Mouse (Mus musculus): ENCODE results near the gene Fam83e. TPM values are rescaled to one million over a fixed set of nuclear protein-coding genes. Genes with fewer than 3 reads are reported as not detected.

Fam83e gene
- polyA plus RNA-seq, 2 experiments from 2014 or later, result not detected

GRCm38 (mm10) chr7:45742338-45742737, 21.3 kb downstream of the Fam83e start:
- ATAC-seq, result peak; percentile 56

- no peak for ATAC-seq
Observed at GRCm38 (mm10) chr7:45744387-45744786, 23.4 kb downstream of the Fam83e start.

- no peak for ATAC-seq
Observed at GRCm38 (mm10) chr7:45746518-45746917, 25.5 kb downstream of the Fam83e start.

- no peak for ATAC-seq
Observed at GRCm38 (mm10) chr7:45747450-45747849, 26.4 kb downstream of the Fam83e start.

- no peak for ATAC-seq
Observed at GRCm38 (mm10) chr7:45748110-45748509, 27.1 kb downstream of the Fam83e start.

- ATAC-seq, result no peak
Observed at GRCm38 (mm10) chr7:45749401-45749800, 28.4 kb downstream of the Fam83e start.

GRCm38 (mm10) chr7:45750162-45750561, 29.1 kb downstream of the Fam83e start:
- no peak for ATAC-seq

GRCm38 (mm10) chr7:45755703-45756102, 34.7 kb downstream of the Fam83e start:
- ATAC-seq, result no peak

GRCm38 (mm10) chr7:45759400-45759799, 38.4 kb downstream of the Fam83e start:
- ATAC-seq, result no peak

- no peak for ATAC-seq
Observed at GRCm38 (mm10) chr7:45760151-45760550, 39.1 kb downstream of the Fam83e start.

- peak; percentile 96 for ATAC-seq
Observed at GRCm38 (mm10) chr7:45765995-45766394, 45.0 kb downstream of the Fam83e start.

GRCm38 (mm10) chr7:45766764-45767163, 45.8 kb downstream of the Fam83e start:
- ATAC-seq, result no peak

- no peak for ATAC-seq
Observed at GRCm38 (mm10) chr7:45767500-45767899, 46.5 kb downstream of the Fam83e start.

- no peak for ATAC-seq
Observed at GRCm38 (mm10) chr7:45770427-45771082, 49.5 kb downstream of the Fam83e start.

- no peak for ATAC-seq
Observed at GRCm38 (mm10) chr7:45771101-45771500, 50.1 kb downstream of the Fam83e start.

- no peak for ATAC-seq
Observed at GRCm38 (mm10) chr7:45775237-45775636, 54.2 kb downstream of the Fam83e start.

Other genes starting within 250 kb of the Fam83e start
- gene Tulp2, start 239.3 kb upstream of the Fam83e start, polyA plus RNA-seq (2017; shearing (Covaris generic)), result 1 to 10 TPM; 1.2 TPM
- under 1 TPM in 1 of 2 experiments, not detected in 1; 0.62 TPM for gene Gm45808, start 234.4 kb upstream of the Fam83e start, polyA plus RNA-seq (2017; shearing (Covaris generic))
- 1 to 10 TPM; 1.1 to 2.7 TPM for gene Dhdh, start 232.4 kb upstream of the Fam83e start, polyA plus RNA-seq (2017; shearing (Covaris generic))
- 100 to 1,000 TPM; 124 to 159 TPM for gene Nucb1, start 210.8 kb upstream of the Fam83e start, polyA plus RNA-seq (2017; shearing (Covaris generic))
- gene Ppp1r15a, start 194.9 kb upstream of the Fam83e start, polyA plus RNA-seq (2017; shearing (Covaris generic)), result 100 to 1,000 TPM in 1 of 2 experiments, 10 to 100 TPM in 1; 49.3 to 132 TPM
- under 1 TPM in 1 of 2 experiments, not detected in 1; 0.20 TPM for gene Plekha4, start 194.9 kb upstream of the Fam83e start, polyA plus RNA-seq (2017; shearing (Covaris generic))
- under 1 TPM; 0.77 to 0.81 TPM for gene Hsd17b14, start 166.3 kb upstream of the Fam83e start, polyA plus RNA-seq (2017; shearing (Covaris generic))
- gene Bcat2, start 151.1 kb upstream of the Fam83e start, polyA plus RNA-seq (2017; shearing (Covaris generic)), result 10 to 100 TPM; 46.4 to 77.9 TPM
- not detected for gene Fgf21, start 105.7 kb upstream of the Fam83e start, polyA plus RNA-seq (2017; shearing (Covaris generic))
- gene Fut1, start 103.9 kb upstream of the Fam83e start, polyA plus RNA-seq (2017; shearing (Covaris generic)), result not detected
- gene Izumo1, start 99.4 kb upstream of the Fam83e start, polyA plus RNA-seq (2017; shearing (Covaris generic)), result not detected
- gene Rasip1, start 93.7 kb upstream of the Fam83e start, polyA plus RNA-seq (2017; shearing (Covaris generic)), result under 1 TPM in 1 of 2 experiments, not detected in 1; 0.20 TPM
- gene Mamstr, start 81.2 kb upstream of the Fam83e start, polyA plus RNA-seq (2017; shearing (Covaris generic)), result under 1 TPM; 0.32 to 0.40 TPM
- gene Fut2, start 54.8 kb upstream of the Fam83e start, polyA plus RNA-seq (2017; shearing (Covaris generic)), result not detected
- gene Ntn5, start 37.2 kb upstream of the Fam83e start, polyA plus RNA-seq (2017; shearing (Covaris generic)), result not detected
- under 1 TPM in 1 of 2 experiments, not detected in 1; 0.30 TPM for gene Sec1, start 26.8 kb upstream of the Fam83e start, polyA plus RNA-seq (2017; shearing (Covaris generic))
- gene Car11, start 21.4 kb upstream of the Fam83e start, polyA plus RNA-seq (2017; shearing (Covaris generic)), result 1 to 10 TPM; 1.2 to 1.3 TPM
- 1 to 10 TPM; 7.4 to 8.8 TPM for gene Dbp, start 16.1 kb upstream of the Fam83e start, polyA plus RNA-seq (2017; shearing (Covaris generic))
- gene Rpl18, start 5.8 kb upstream of the Fam83e start, polyA plus RNA-seq (2017; shearing (Covaris generic)), result 1,000 to 10,000 TPM; 2,369 to 2,427 TPM
- 10 to 100 TPM; 15.2 to 21.1 TPM for gene Sphk2, start 3.2 kb upstream of the Fam83e start, polyA plus RNA-seq (2017; shearing (Covaris generic))
- not detected for gene Spaca4, start 4.6 kb downstream of the Fam83e start, polyA plus RNA-seq (2017; shearing (Covaris generic))
- gene Lmtk3, start 62.5 kb downstream of the Fam83e start, polyA plus RNA-seq (2017; shearing (Covaris generic)), result not detected
- 1 to 10 TPM; 3.1 to 5.2 TPM for gene Sult2b1, start 63.5 kb downstream of the Fam83e start, polyA plus RNA-seq (2017; shearing (Covaris generic))
- 10 to 100 TPM; 20.8 to 21.4 TPM for gene Cyth2, start 93.4 kb downstream of the Fam83e start, polyA plus RNA-seq (2017; shearing (Covaris generic))
- gene Kcnj14, start 103.6 kb downstream of the Fam83e start, polyA plus RNA-seq (2017; shearing (Covaris generic)), result not detected
- 10 to 100 TPM; 26.2 to 36.3 TPM for gene Grwd1, start 109.7 kb downstream of the Fam83e start, polyA plus RNA-seq (2017; shearing (Covaris generic))
- 10 to 100 TPM; 21.2 to 27.0 TPM for gene Kdelr1, start 151.6 kb downstream of the Fam83e start, polyA plus RNA-seq (2017; shearing (Covaris generic))
- under 1 TPM in 1 of 2 experiments, not detected in 1; 0.23 TPM for gene Grin2d, start 157.2 kb downstream of the Fam83e start, polyA plus RNA-seq (2017; shearing (Covaris generic))
- not detected for gene Syngr4, start 175.5 kb downstream of the Fam83e start, polyA plus RNA-seq (2017; shearing (Covaris generic))
- gene Tmem143, start 175.7 kb downstream of the Fam83e start, polyA plus RNA-seq (2017; shearing (Covaris generic)), result 1 to 10 TPM; 5.9 to 8.9 TPM
- 100 to 1,000 TPM; 575 to 614 TPM for gene Emp3, start 200.2 kb downstream of the Fam83e start, polyA plus RNA-seq (2017; shearing (Covaris generic))
- 1 to 10 TPM; 2.9 to 3.7 TPM for gene Ccdc114, start 202.9 kb downstream of the Fam83e start, polyA plus RNA-seq (2017; shearing (Covaris generic))

Measured in CD4-positive, CD25-positive, alpha-beta regulatory T cell, adult 4 months (primary cell).